Mouse (Mus musculus): Measurements from ENCODE around the gene Mypn.
A peak's percentile ranks its signal among the peaks of the same experiment; 100 is the strongest.

Gene Mypn

DNA sequence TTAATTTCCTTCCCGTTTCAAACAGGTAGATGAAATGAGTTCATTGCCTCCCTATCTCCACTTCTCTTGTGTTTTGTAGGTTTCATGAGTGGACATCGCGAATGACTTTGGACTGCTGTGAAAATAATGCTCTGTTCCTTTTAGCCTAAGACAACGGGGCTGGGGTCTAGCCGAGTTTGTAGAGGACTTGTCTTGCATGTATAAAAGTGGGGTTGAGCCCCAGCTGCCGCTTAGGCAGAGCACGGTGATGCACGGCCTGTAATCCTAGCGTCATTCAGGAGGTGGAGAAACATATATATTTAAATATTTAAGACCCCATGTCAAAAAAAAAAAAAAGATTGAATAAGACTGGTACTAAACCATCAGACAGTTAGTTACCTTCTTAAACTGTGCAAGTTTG lies 103.1 kb downstream of the Mypn start:
- no peak for DNase-seq (ENCODE audit: low read depth, low spot score)

DNA sequence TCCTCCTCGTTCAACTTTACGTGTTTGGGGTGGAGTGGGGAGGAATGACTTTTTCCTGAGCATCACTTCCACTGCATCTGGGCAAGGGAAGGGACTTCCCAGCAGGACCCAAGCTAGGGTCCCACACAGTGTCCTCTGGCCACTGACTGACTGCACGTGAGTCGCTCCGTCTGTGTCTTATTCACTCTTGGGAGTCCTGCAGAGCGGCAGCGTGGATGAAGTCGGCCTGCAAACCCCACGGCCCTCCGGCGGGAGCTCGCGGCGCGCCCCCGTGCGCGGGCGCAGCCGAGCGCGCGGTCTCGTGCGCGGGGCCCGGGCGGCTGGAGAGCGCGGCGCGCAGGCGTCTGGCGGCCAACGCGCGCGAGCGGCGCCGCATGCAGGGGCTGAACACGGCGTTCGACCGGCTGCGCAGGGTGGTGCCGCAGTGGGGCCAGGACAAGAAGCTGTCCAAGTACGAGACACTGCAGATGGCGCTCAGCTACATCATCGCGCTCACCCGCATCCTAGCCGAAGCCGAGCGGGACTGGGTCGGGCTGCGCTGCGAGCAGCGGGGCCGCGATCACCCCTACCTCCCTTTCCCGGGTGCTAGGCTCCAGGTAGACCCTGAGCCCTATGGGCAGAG lies 103.7 kb downstream of the Mypn start:
- no peak for DNase-seq (ENCODE audit: low read depth, low spot score)

- DNase-seq (ENCODE audit: low read depth, low spot score): no peak
These were observed 104.2 kb downstream of the Mypn start, which contains the start of gene Atoh7 for GRCm38 (mm10) chr10:63099521-63099920. TSS of gene Atoh7 (plus strand) at chr10:63099651.

GRCm38 (mm10) chr10:63098191-63098590 lies 105.6 kb downstream of the Mypn start:
- DNase-seq (ENCODE audit: low read depth, low spot score): no peak

DNA sequence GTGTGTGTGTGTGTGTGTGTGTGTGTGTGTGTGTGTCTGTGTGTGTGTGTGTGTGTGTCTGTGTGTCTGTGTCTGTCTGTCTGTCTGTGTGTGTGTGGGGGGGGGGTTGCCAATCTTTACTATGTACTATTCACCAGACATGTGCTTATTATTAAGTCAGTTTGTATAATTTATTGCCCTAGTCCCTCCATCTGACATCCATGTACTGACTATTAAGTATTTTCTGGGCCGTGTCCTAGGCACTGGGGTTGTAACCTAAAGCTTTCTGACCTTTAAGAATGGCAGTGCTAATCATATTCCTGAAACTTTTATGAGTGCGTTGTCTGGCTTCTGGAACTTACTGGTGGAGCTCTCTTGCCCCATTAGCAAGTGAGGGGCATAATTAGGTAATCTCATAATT lies 107.0 kb downstream of the Mypn start:
- peak; percentile 26 for DNase-seq (ENCODE audit: low read depth, low spot score)

DNA sequence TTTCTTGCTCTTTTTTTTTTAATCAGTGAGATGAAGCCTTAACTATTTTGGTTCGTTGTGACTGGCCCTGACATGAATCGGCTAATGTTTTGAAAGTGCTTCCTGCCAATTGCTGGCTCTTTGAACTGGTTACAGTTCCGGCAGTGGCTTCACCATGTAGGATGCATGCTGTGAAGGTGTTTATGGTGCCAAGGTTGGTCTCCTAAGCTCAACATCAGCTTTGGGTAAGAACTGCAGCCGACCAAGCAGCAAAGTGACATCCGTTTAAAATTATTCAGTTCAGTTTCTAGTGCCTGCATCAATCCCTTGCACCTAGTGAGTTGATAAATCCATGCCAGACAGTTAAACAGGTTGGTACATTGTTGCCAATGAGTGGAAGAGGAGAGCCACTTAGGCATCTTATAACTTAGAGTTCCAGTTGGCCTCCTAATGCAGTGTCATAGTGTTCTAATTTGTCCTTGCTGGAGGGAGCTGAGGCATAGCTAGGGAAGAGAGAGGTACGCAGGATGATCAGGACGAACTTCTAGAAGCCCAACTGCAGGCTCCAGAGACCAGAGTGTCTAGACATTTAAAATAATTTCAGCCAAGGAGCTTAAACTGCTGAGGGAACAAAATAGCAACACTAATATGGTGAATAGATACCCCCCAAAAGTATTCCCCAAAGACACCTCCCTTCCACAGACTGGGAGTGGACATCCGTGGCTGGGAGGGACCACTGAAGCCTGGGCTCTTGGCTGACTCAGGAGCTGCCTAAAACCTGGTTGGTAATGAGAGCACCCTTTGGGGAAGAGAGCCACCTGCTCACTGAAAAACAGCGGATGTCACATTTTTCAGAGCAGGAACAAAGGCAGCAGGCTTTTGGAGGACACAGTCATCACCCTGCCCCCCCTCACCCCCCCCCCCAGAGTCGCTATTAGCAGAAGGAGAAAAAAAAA lies 110.9 kb downstream of the Mypn start:
- no peak for DNase-seq (ENCODE audit: low read depth, low spot score)

DNA sequence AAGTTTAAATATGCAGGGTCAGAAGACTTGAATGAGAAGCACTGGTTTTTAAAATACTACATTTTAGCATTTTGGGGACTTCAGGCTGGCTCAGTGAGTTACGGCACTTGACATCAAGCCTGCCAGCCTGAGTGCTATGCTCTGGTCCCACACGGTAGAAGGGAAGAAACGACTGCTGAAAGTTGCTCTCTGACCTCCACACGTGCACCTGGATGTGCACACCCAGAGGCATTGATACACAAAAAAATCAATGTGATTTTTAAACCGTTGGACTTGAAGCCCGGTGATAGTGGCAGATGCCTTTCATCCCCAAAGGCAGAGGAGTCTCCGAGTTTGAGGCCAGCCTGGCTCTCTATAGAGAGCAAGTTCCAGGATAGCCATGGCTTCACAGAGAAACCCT lies 111.8 kb downstream of the Mypn start:
- no peak for DNase-seq (ENCODE audit: low read depth, low spot score)

DNA sequence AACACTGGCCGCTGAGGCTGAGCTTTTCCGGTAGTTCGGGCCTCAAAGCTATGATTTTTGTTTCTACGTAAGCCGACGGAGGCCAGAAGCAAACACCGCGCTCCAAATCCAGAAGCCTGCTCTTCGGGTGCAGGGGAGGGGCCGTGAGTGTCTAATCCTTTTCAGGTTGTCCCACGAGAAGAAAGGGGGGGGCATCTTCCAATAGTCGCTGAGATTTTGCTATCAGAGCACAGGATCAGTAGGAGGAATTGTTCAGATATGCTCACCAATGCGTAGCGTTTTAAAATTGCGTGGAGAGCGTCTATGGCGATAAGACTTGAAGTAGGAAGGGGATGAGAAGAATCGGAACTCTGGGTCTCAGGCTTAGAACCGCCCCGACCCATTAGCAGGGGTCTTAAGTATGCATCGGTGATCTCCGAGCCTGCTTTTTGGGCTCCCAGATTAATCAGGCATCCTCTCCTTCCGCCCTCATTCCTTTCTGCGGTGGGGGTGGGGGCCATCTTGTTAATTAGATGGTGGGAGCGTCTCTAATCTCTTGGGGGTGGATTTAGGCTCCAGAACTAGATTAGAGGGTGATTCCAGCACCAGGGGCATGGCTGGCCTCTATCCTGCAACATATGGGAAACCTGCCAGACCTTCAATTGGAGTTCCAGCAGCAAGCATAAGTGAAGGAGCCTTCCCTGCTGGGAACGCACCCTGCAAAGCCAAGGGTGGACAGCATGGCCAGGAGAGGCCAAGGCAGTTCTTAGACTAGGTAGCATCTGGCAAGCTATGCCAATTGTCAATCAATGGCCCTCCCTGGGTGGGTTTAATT lies 113.8 kb downstream of the Mypn start:
- DNase-seq (ENCODE audit: low read depth, low spot score): no peak

DNA sequence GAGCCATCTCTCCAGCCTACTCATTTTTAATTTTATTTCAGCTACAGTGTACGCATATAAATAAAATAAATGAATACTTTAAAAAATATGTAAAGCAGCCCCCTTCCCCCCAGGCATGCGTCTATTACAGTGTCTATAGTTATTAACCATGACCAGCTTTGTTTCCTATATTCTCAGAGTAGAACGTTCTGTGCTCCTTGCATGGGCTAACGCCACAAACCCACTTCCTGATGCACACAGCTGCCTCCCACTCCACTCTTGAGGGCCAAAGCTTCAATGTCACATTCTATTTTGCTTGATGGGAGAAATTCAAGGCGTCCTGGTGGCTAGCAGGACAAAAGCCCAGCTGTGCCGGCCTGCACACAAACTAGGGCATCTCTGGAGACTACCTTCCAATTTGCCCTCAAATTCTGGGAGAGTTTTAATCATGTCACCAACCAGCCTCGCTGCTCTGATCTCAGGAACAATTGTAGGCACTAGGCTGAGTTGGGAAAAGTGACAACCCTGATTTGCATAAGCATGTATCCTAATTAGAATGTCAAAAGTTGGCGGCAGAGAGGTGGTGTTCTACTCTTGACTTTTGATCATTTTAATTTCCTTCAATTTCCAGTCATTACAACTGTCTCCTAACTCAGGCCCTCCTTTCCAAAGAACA lies 114.5 kb downstream of the Mypn start:
- no peak for DNase-seq (ENCODE audit: low read depth, low spot score)

GRCm38 (mm10) chr10:63086304-63086703 lies 117.4 kb downstream of the Mypn start:
- DNase-seq (ENCODE audit: low read depth, low spot score): no peak

DNA sequence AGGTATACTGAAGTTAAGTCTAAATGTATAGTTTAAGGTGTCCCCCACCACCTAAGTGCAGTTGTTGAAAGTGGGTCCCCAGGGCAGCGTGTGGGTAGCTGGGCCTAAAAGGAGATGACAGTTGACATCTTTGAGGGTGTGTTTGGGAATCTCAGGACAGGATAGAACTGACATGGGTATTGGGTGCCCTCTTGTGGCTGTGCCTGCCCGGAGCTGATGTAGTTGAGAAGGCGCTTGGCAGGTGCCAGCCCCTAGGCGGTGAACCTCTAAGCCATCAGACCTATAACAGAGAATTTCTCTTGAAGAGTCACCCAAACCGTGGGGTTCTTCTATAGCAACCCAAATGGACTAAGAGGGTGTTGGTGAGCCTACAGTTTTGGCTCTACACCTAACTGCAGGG lies 137.8 kb downstream of the Mypn start:
- DNase-seq (ENCODE audit: low read depth, low spot score): peak; percentile 67

All from skeletal muscle tissue, adult 2 months (tissue).